Mouse (Mus musculus): ENCODE data around the gene Kdsr.

- TF ChIP-seq CTCF (IDR thresholded peaks at IDR 0.05 in 2 of 3, conservative IDR thresholded peaks at IDR 0.05 in 1 of 3; ENCODE audit: control insufficient read depth in 1 of 3, insufficient read depth in 1 of 3, low read depth in 2 of 3, low read length in 3 of 3, poor library complexity in 1 of 3, severe bottlenecking in 1 of 3) = no peak
- TF ChIP-seq RCOR1 (IDR thresholded peaks at IDR 0.05; ENCODE audit: low read depth, low read length) = no peak
- TF ChIP-seq EP300 (IDR thresholded peaks at IDR 0.05; ENCODE audit: low read depth in 1 of 2, low read length in 2 of 2) = no peak
- TF ChIP-seq MAFK (IDR thresholded peaks at IDR 0.05; ENCODE audit: borderline replicate concordance, low read depth, low read length) = no peak
- TF ChIP-seq RAD21 (IDR thresholded peaks at IDR 0.05; ENCODE audit: low read depth, low read length) = no peak
- no peak for TF ChIP-seq POLR2AphosphoS5 (IDR thresholded peaks at IDR 0.05; ENCODE audit: borderline replicate concordance, low read depth, low read length)
- TF ChIP-seq POLR2A (IDR thresholded peaks at IDR 0.05; ENCODE audit: control insufficient read depth in 1 of 2, insufficient read depth in 1 of 2, low read depth in 1 of 2, low read length in 2 of 2, poor library complexity in 1 of 2) = no peak
- no peak for TF ChIP-seq ELF1 (IDR thresholded peaks at IDR 0.05; ENCODE audit: low read depth, low read length)
These were observed 9.2 kb upstream of the Kdsr start for GRCm38 (mm10) chr1:106768773-106769172.

Data from MEL (cell line).